Mouse (Mus musculus) WW6 (cell line): ENCODE measurements around the gene Slc38a2.

Experiments
- DNase-seq: peaks from one replicate; pipeline ENCODE4 v3.0.0-alpha.2; 2013; ENCODE audit warnings: low read depth, low spot score

The Slc38a2 gene

DNA sequence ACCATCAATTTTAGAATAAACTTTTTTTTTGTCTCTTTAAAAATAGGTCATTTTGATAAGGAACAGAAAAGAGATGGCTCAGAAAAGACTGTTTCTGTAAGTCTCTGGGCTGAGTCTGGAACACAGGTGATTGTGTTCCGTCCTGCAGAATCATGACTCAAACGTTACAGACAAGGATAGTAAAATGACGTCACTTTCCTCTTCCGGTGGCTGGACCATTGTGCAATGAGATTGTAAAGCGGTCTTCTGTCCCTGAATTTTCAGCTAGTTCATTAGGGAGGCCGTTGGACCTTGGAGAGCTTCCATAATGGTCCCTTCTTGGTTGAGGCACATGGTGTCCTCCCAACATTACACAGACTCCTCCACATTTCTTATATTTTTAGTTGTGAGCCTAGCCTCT lies 29.8 kb downstream of the Slc38a2 start:
- no peak for DNase-seq

DNA sequence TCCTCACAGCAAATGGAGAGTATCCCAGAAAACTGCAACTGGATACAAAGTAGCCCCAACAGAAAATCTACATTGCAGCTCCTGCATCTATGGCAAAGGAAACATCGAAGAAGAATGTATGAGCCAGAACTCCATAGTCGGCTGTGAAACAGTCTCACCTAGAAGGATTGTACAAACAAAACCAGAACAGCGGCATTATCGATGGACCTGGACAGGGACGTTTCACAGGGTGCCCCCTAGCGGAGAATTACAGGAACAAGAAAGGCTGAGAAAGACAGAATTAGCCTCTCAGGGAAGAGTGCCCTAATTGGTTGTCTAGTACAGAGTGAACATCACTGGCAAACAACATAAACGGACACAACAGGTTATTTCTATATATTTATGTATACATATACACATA lies 32.9 kb downstream of the Slc38a2 start:
- DNase-seq = no peak

DNA sequence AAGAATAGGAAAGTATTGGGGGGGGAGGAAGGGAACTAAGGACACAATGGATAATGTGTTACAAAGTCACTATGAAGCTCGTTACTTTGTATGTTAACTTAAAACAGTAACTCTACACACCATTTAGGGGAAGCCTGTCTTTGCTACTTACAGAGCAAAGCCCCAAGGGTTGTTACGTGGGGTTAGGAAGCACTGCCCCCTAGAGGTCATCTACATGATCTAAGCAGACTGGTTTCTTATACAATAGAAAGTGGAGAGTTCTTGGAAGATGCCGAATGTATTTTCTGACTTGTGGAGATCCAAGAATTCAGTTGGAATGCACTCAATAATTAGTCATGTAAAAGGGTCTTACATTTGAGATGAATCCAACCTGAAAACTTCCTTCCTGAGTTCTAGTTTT lies 33.6 kb downstream of the Slc38a2 start:
- no peak for DNase-seq

DNA sequence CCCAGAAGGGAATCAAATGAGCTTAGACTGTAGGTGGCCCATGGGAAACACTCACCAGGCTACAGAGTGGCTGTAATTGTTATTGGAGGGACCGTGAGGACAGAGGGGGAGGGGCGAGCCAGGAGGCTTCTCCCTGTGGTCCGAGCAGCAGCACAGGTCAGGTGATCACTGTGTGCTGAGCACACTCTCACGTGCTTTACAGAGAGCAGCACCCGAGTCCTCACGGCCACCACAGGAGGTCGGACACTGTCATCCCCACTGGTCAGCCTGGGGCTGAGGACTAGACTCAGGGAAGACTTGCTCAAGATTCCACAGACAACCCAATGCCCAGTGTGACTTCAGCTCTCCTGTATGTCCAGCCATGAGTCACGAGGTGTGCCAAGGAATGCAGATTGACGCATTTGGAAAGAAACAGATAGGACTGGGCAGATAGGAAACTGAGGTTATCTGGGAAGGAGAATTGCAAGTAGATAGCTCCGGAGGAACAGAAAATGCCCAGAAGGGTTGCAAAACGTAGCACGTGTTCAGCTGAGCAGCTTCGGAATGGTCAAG lies 38.9 kb downstream of the Slc38a2 start:
- DNase-seq = no peak

DNA sequence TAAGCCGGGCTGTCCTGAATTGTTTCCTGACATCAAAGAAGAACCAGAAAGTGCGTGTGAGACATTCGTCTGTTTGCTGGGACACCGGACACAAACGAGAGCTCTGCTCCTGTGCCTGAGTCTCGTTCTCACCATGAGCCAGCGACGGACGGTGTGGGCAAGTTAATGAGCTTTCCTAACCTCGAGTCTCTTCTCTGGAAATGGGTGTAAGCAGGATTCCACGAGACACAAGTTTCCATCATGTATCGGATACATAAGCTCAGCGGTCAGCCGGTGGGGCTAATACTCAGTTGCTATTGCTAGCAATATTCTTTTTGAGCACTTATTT lies 41.3 kb downstream of the Slc38a2 start:
- DNase-seq = no peak

DNA sequence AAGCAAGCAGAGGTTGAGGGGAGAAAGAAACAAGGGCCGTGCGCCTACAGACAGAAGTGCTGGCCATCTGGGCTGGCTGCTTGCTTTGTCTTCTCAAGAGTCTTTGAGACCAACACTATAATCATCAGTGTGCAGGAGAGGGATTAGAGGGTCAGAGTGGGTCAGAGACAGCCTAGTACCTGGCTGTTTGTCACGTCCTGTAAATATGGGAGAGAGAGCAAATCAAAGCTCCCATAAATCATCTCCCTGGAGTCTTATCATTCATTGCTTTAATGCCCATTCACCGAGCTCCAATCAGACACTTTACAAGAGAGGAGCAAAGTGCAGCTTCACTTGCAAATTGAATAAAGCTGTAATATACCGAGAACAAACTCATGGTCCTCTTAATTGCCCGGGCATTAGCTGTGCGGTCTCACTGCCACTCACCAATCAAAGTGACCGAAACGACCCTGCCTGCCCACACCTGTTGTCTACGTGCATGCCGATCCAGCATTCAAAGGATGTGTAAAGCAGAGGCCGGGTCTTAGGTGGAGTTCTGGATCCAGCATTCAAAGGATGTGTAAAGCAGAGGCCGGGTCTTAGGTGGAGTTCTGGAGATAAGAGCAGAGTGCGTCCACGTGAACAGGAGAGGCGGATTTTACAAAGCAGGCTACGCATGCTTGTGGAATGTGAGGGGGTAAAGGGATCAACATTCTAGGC lies 41.8 kb downstream of the Slc38a2 start:
- no peak for DNase-seq

DNA sequence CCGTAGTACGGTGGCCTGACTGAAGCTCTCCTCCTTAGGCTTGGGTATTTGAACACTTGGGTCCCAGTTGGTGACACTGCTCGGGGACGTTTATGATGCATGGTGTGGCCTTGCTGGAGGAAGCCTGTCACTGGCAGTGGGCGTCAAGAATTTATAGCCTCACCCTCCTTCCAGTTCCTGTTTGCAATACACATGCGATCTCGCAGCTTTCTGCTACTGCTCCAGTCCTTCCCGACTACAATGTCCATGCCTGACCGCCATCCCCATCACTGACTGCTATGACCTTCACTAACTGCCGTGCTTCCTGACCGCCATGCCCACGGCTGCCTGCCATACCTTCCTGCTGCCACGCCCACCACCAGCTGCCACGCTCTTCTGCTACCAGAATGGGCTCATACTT lies 44.0 kb downstream of the Slc38a2 start:
- DNase-seq = no peak

DNA sequence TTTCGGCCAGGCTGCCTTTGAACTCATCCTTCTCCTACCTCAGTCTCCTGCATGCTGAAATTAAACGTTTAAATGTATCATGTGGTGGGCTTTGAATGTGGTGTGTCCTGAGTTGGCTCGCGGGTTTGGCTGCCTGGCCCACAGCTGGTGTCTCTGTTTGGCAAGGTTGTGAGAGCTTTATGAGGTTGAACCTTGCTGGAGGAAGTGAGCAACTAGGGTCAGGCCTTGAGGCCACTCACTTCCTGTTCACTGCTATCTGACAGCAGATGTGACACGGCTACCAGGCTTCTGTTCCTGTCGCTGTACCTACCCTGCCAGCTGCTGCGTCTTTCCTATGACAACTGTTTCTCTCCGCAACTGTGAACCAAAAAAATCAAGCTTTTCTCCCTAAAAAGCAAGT lies 44.8 kb downstream of the Slc38a2 start:
- no peak for DNase-seq

DNA sequence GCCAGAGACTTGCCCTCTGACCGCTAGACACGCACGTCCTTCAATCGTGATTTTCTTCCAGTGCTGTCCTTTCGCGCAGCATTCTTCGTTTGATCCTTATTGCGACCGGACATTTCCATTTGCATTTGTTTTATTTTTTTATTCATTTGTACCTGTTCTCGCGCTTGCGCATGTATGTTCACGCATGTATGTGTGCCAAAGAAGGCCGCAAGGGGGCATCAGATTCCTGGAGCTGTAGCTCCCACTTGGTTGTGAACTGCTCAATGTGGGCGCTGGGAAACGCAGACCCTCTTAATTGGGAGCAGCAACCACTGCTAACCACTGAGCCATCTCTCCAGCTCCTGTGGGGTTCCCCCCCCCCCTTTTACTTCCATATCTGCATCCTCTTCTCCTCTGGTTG lies 46.5 kb downstream of the Slc38a2 start:
- DNase-seq = no peak

DNA sequence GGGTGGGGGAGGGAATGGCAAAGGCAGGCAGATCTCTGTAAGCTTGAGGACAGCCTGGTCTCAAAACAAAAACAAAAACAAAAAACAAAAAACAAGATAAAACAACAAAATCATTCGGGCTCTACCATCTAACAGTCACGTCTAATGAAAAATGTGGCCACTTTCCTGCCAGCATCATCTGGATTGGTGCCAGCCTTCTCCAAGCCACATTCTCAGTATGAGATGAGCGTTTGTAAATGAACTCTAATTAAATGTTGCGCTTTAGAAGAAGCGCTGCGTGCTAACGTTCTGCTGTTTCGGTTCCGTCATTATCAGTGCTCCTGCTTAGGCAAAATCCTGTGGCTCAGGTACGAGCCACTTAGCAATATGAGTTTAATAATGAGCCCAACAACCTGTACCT lies 47.0 kb downstream of the Slc38a2 start:
- no peak for DNase-seq

DNA sequence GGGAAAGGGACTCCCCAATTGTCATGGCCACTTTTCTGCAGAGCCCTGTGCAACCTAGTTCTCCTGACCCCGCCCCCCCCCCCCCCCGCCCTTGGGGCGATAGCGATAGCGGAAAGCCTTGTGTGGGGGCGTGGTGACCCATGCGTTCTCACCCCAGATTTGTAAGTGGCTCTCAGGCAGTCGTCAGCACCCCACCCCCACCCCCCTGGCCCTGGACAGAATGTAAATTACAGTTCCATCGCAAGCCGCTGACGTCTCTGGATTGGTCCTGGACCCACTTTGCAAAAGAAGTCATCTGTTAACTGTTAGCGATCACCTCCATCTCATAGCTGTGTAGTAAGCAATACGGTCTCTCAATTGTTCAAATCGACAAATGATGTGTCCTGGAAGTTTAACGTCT lies 52.2 kb downstream of the Slc38a2 start:
- no peak for DNase-seq

DNA sequence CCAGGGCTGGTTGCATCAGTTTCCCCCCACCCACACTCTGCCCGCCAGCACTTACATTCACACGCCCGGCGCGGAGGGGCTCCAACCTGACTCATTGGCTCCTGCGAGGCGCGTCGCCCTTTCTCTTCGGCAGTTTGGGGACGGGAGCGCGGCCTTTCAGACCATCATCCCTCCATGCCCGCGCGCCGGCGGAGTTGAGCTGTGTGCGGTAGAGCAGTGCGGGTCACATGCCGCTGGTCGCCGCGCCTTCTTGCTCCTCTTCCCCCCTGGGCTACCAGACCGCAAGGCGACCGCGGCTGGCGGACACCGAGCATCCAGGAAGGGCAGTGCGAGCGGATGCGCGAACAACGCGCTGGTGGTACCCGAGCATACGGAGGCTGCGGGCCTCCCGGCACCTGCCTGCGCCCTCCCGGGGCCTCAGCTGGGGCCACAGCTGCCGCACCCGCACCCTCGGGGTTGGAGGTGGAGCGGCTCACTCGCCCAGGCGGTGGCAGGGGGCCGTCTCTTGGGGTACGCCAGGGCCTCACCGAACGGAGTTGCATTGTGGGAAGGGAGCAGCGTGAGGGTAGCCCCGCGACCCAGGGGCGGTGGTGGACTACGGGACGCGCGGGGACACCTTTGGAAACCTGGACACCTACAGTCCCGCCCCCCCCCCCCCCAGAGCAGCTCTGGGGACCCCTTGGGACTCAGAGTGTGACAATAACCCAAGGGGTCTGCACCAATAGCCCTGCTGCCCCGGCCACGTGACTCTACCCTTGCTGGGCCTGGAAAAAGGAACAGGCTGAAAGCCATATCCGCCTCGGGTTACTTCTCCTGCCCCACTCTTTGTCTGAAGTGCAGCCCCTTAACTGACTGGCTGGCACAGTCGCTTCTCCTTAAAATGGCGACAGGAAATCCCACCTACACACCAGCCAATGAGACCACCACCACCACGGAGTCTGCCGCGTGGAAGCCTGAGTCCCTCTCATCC lies 56.8 kb downstream of the Slc38a2 start, which contains the start of gene Slc38a1:
Slc38a1 (minus strand) TSS at position 478 of the 970 bp plus-strand sequence.
- DNase-seq = no peak

DNA sequence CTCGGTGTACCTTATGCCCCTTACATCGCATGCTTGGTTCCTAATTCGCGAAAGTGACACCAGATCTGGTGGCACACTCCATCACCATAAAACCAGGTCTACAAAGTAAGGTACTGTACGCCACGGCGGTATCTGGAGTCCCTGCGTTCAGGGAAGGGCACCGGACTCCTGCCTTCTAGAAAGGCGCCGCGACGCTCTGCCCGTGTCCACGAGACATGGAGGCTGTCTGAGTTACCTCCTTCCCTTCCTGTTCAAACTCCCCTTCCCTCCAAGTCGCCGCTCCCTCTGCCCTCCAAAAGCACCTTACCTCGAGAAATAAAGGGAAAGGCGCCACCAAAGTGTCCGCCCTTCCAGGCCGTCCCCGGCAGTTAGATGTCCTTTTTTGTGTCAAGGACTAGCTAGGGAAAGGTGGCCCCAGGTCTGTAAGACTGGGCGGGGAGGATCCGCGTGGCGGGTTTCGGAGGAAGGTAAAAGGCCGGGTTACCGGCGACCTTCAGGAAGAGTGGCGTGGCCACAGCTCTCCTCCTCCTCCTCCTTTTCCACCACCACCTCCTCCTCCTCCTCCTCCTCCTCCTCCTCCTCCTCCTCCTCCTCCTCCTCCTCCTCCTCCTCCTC lies 57.6 kb downstream of the Slc38a2 start:
- DNase-seq = no peak

DNA sequence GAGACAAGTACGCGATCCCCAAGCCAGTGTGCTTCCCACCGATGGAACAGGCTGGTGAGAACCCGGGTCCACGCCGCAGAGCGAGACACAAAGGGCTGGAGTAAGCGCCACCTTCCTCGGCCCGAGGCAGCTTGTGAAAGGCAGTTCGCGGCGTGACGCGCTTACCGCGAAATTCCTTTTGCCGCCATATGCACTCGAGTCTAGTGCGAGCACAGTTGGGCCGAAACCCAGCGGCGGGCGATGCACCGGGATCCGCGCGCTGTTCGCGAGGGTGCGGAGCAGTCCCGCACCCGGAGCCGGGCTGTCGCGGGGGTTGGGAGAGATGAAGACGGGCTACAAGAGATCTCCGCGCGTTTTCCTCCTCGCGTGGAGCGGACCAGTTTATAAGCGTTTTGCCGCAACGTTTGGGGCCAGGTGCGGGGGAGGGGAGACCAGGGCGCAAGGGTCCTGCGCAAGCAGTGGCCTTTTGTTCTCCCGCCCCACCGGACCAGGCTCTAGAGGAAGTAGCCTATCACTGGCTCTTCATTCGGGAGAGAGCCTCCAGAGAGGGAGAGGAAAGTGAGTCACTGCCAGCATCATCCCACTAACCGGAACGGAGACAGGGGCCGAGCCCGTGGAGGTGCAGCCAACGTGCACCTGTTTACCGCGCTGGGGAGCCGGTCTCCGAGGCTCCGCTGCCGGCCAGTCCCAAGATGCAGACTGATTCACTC lies 58.3 kb downstream of the Slc38a2 start:
- no peak for DNase-seq

DNA sequence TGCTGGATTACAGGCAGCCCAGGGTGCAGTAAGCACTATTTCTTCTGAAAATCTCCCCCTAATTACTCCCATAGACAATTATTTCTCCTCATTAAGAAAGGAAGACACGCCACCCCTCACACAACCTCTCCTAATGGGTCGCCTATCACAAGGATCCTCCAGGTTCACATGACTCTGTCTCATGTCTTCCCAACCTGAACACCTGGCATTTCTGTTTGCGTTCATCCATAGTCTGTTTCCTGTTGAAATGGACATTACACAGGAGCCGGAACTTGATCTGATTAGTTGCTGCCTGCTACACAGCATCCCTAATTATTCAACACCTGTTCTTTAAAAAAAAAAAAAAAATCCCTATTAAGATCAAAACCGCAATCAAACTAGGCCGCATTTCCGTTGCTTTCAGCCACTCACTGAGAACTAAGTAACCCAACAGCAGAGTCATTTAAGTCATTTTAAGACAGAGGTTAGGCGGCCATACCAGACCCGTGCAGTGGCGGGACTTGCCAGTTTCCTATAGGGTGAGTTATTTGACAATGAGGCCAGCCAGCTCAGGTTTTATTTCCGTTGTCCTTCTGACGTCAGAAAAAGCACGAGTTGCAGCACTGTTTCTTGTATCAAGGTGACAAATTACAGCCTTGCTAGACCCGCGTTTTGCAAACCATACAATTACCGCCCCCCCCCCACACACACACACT lies 59.1 kb downstream of the Slc38a2 start:
- no peak for DNase-seq

DNA sequence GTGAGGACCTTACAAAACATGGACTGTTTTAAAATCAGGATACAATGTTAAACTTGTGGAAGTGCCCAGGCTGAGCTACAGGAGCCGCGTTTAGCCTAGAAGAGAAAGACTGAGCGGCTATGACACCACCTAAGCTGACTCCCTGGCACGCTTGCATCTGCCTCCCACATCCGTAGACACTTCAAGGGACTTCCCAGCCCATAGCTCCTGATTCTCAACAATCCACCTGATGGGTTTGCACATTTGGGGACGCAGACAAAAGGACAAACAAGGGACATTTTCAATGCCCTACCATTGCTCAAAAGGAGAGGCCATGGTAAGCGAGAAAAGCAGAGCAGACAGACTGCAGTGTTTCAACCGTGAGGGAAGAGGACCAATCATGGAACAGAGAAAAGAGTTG lies 59.9 kb downstream of the Slc38a2 start:
- no peak for DNase-seq

DNA sequence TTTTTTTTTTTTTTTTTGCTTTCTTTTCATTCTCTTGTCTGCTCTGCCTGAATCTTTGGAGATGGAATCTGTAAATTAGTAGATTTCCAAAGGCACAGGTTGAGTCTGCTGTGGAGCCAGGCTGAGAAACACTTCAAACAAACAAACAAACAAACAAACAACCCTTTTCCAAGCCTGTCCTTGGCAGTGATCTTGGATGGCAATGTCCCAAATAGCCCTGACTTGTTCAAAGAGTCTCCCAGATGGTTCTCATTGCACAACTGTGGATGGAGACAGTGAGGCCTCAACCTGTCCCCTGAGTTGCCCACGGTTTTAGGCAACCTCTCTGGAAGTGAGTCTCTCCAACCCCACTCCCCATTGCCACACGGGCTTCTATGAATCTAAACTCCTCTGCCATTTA lies 60.9 kb downstream of the Slc38a2 start:
- no peak for DNase-seq

DNA sequence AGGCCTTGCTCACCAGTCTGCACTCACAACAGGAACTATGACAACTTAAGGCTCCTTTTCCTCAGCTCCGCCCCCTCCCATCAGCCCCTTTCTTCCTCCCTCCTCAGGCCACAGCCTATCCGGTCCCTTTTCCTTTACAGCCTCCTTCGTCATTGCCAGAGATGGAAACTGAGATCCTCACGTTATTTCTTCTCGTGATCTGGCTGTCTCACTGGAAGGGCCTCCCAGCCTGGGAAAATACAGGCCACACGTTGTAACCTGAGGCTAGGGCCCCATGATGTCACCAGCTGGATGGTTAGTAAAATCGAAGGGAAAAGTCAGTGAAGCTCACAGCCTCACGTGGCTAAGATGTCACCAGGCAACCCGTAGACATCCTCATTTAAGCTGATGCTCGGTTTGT lies 61.4 kb downstream of the Slc38a2 start:
- no peak for DNase-seq
